Mouse (Mus musculus) heart, adult 11 months (tissue): ENCODE measurements at regions not wholly inside any gene's neighbourhood (a gene's known extent, or its start where the extent isn't known, plus 50 kb on each side); places are given as distances from the start of the nearest gene placed in this dataset.
"Not testable (repeated sequence)": the region's sequence is repeated elsewhere in the genome, so short reads cannot be mapped to it uniquely, and the experiment has no call there.

Experiments used
- DNase-seq: peaks from one replicate; pipeline ENCODE4 v3.0.0; 2022

- DNase-seq = peak; percentile 45
Measured at GRCm38 (mm10) chr17:48672749-48673148, 218.0 kb downstream of the Unc5cl start.

- DNase-seq = peak; percentile 69
Measured at GRCm38 (mm10) chr17:48678216-48678832, 223.6 kb downstream of the Unc5cl start.

GRCm38 (mm10) chr17:48680331-48680730 is 225.6 kb downstream of the Unc5cl start:
- peak; percentile 74 for DNase-seq

GRCm38 (mm10) chr17:48688944-48689343 is 234.2 kb downstream of the Unc5cl start:
- DNase-seq = no peak

- DNase-seq = no peak
Measured at GRCm38 (mm10) chr17:48698456-48698855, 233.7 kb upstream of the Lrfn2 start.

GRCm38 (mm10) chr17:48700591-48700990 is 231.6 kb upstream of the Lrfn2 start:
- DNase-seq = no peak

GRCm38 (mm10) chr17:48720506-48720905 is 211.7 kb upstream of the Lrfn2 start:
- DNase-seq = no peak

GRCm38 (mm10) chr17:48723286-48723685 is 208.9 kb upstream of the Lrfn2 start:
- DNase-seq = no peak

- DNase-seq = no peak
Measured at GRCm38 (mm10) chr17:48724513-48725112, 207.6 kb upstream of the Lrfn2 start.

GRCm38 (mm10) chr17:48726460-48726859 is 205.7 kb upstream of the Lrfn2 start:
- no peak for DNase-seq

GRCm38 (mm10) chr17:48733801-48734200 is 198.4 kb upstream of the Lrfn2 start:
- no peak for DNase-seq

GRCm38 (mm10) chr17:48737181-48737580 is 195.0 kb upstream of the Lrfn2 start:
- DNase-seq = not testable (repeated sequence)

GRCm38 (mm10) chr17:48738708-48739107 is 193.5 kb upstream of the Lrfn2 start:
- DNase-seq = peak; percentile 90

GRCm38 (mm10) chr17:48742769-48743405 is 189.3 kb upstream of the Lrfn2 start:
- no peak for DNase-seq

GRCm38 (mm10) chr17:48770099-48770498 is 162.1 kb upstream of the Lrfn2 start:
- no peak for DNase-seq

GRCm38 (mm10) chr17:48771721-48772320 is 160.4 kb upstream of the Lrfn2 start:
- DNase-seq = no peak

- peak; percentile 97 for DNase-seq
Measured at GRCm38 (mm10) chr17:48774172-48774890, 157.8 kb upstream of the Lrfn2 start.

GRCm38 (mm10) chr17:48775479-48775878 is 156.7 kb upstream of the Lrfn2 start:
- no peak for DNase-seq

GRCm38 (mm10) chr17:48776502-48776902 is 155.7 kb upstream of the Lrfn2 start:
- DNase-seq = no peak

- peak; percentile 67 for DNase-seq
Measured at GRCm38 (mm10) chr17:48780217-48780616, 152.0 kb upstream of the Lrfn2 start.

GRCm38 (mm10) chr17:48784417-48784816 is 147.8 kb upstream of the Lrfn2 start:
- DNase-seq = peak; percentile 72

GRCm38 (mm10) chr17:48786501-48786900 is 145.7 kb upstream of the Lrfn2 start:
- DNase-seq = no peak

- no peak for DNase-seq
Measured at GRCm38 (mm10) chr17:48789846-48790245, 142.3 kb upstream of the Lrfn2 start.
